Mouse (Mus musculus) neural tube, embryonic 14.5 days (tissue): ENCODE measurements around the gene Ctu1. TPM values are rescaled to one million over a fixed set of nuclear protein-coding genes. Genes with fewer than 3 reads are reported as not detected.
"Not testable (repeated sequence)": the region's sequence is repeated elsewhere in the genome, so short reads cannot be mapped to it uniquely, and the experiment has no call there.

Experiments used
- ATAC-seq: fragments of 200-750 bp; cut with Nextera tagmentation; 2 replicates; pipeline ENCODE4 v1.8.0; 2017; ENCODE audit warnings: low read depth, mild to moderate bottlenecking, moderate TSS enrichment, moderate library complexity
- H3K27ac ChIP-seq: fragments of 300-500 bp; sonication (generic); 2 replicates; pipeline ENCODE4 v1.5.1; 2014; ENCODE audit warnings: low read depth, mild to moderate bottlenecking, control low read depth, low read length, moderate library complexity, mixed read lengths
- H3K27me3 ChIP-seq: fragments of 300-500 bp; sonication (generic); 2 replicates; pipeline ENCODE4 v1.6.1; 2014; ENCODE audit warnings: low read length; ENCODE audit not compliant: control insufficient read depth, insufficient read depth
- H3K36me3 ChIP-seq: fragments of 300-500 bp; sonication (generic); 2 replicates; pipeline ENCODE4 v1.6.1; 2014; ENCODE audit warnings: low read length, mixed read lengths; ENCODE audit not compliant: control insufficient read depth, insufficient read depth
- H3K4me1 ChIP-seq: fragments of 300-500 bp; sonication (generic); 2 replicates; pipeline ENCODE4 v1.6.1; 2014; ENCODE audit warnings: low read length; ENCODE audit not compliant: control insufficient read depth, insufficient read depth
- H3K4me2 ChIP-seq: fragments of 300-500 bp; sonication (generic); 2 replicates; pipeline ENCODE4 v1.6.1; 2014; ENCODE audit warnings: mild to moderate bottlenecking, low read depth, low read length, control low read depth
- H3K4me3 ChIP-seq: fragments of 300-500 bp; sonication (generic); 2 replicates; pipeline ENCODE4 v1.5.1; 2014; ENCODE audit warnings: low read depth, low read length, control low read depth, mixed read lengths
- H3K9ac ChIP-seq: fragments of 300-500 bp; sonication (generic); replicated peaks from 2 replicates; pipeline ENCODE4 v1.6.1; 2014; ENCODE audit warnings: low read depth, mild to moderate bottlenecking, control low read depth, low read length, mixed read lengths
- H3K9me3 ChIP-seq: fragments of 300-500 bp; sonication (generic); 2 replicates; pipeline ENCODE4 v1.6.1; 2016; ENCODE audit warnings: low read length; ENCODE audit not compliant: control insufficient read depth
- WGBS: fragments of 180-500 bp; shearing (Covaris S2); extraction: QIAGEN DNeasy Blood & Tissue Kit; methylation state at CpG from one replicate; pipeline ENCODE4 v1.1.7; 2014; 5-methylcytosine and 5-hydroxymethylcytosine counted together
- polyA plus RNA-seq: library from polyadenylated mRNA; unstranded; fragments of >200 nt; fragmentation: Nextera tagmentation; extraction: Ambion mirVana; gene quantifications from 2 replicates; pipeline ENCODE4 v1.2.1, GENCODE M21; 2014

Gene Ctu1
- polyA plus RNA-seq, 1 experiment from 2014 or later = 15.0 TPM

DNA sequence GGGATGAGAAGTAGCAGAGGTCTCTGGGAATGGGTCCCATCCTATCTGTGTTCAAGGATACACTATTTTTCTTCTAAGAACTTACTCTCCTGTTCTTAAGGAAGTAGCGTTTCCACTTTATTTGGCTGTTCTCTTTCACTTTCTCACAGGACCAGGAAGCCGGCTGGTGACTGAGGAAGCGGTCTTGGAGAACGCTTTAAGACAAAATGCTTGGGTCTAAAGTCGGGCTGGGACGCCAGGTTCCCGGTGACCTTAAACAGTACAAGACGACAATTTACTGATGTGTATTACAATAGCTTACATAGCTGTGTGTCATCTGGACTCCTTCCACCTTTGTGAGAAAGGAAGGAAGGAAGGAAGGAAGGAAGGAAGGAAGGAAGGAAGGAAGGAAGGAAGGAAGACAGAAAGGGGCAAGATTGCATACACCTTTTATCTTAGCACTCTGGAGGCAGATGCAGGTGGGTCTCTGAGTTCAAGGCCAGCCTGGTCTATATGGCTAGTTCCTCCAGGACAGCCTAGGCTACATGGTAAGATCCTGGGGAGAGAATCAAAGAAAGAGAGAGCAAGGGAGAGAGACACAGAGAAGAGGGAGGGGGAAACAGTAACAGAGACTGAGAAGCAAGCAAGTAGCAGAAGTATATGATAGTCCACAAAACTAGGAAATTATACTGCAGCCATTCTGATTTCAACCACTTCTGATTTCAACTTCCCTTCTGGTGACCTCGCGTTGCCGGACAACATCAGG lies 580 bp upstream of the Ctu1 start:
- Histone ChIP-seq H3K27ac (no peak overlapping the region), H3K4me2 (peak overlapping the region; percentile 60), H3K36me3 (peaks cover 13% of the 10 kb centered on the region; the same call in 1 of the 2 replicates), H3K9ac (no peak overlapping the region), H3K9me3 (no peaks in the 10 kb centered on the region), H3K4me3 (peak overlapping the region; percentile 55), H3K4me1 (0 out of 2 replicates have a peak, but pooled peaks cover 6% of the 10 kb centered on the region), H3K27me3 (no peaks in the 10 kb centered on the region)
- WGBS = 70% methylated on average over 11 of the region's 11 CpGs
- ATAC-seq = peak; percentile 57

DNA sequence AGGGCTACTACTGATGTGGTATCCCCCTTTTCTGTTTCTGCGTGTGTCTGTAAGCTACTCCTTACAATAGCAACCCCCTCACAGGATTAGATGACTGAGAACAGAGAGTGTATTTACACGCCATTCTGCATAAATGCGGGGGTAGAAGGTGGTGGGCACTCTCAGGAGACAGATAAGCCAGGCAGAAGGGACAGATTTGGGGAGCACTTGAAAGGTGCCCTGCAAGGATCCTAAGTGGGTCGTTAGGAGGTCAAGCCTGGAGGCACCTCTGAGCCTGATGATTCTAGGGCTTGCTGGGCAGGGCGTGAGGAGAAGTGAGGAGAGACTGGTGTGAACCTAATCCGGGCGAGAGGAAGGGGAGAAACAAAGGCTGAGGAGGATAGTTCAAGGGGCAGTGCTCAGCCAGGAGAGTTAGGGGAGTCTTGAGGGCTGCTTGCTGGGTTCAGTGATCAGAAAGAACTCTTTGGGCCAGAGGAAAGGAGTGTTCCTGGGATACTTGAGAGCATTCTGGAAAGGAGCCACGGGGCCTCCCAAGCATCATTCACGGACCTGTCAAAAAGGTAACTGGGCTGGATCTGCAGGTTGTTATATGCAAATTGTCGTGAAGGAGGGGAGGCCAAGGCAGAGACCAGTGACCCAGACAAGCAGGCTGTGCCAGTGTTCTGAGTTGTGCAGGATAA lies 905 bp downstream of the Ctu1 start:
- Histone ChIP-seq H3K36me3 (peaks cover 24% of the 10 kb centered on the region; the same call in 1 of the 2 replicates), H3K9me3 (no peaks in the 10 kb centered on the region), H3K27me3 (no peaks in the 10 kb centered on the region), H3K27ac (no peak overlapping the region), H3K4me1 (0 out of 2 replicates have a peak, but pooled peaks cover 6% of the 10 kb centered on the region), H3K4me3 (peak overlapping the region; percentile 55), H3K4me2 (peak overlapping the region; percentile 60), H3K9ac (peak overlapping the region; percentile 61)
- 18% methylated on average over 10 of the region's 10 CpGs for WGBS
- ATAC-seq = peak; percentile 16; the same call in 1 of the 2 replicates

DNA sequence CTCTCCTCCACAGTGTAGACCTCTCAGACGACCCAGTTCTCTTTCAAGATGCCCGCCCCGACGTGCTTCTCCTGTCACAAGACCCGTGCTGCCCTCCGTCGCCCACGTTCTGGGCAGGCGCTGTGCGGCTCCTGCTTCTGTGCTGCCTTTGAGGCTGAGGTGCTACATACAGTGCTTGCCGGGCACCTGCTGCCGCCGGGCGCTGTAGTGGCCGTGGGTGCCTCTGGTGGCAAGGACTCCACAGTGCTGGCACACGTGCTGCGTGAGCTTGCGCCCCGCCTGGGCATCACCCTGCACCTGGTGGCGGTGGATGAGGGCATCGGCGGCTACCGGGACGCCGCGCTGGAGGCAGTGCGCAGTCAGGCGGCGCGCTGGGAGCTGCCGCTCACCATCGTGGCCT lies 3.3 kb downstream of the Ctu1 start:
- Histone ChIP-seq H3K9ac (no peak overlapping the region), H3K27me3 (no peaks in the 10 kb centered on the region), H3K4me3 (no peak overlapping the region), H3K36me3 (peaks cover 24% of the 10 kb centered on the region; the same call in 1 of the 2 replicates), H3K27ac (no peak overlapping the region), H3K4me1 (0 out of 2 replicates have a peak, but pooled peaks cover 6% of the 10 kb centered on the region), H3K4me2 (no peak overlapping the region), H3K9me3 (no peaks in the 10 kb centered on the region)
- ATAC-seq = no peak
- 93% methylated on average over 32 of the region's 32 CpGs for WGBS

DNA sequence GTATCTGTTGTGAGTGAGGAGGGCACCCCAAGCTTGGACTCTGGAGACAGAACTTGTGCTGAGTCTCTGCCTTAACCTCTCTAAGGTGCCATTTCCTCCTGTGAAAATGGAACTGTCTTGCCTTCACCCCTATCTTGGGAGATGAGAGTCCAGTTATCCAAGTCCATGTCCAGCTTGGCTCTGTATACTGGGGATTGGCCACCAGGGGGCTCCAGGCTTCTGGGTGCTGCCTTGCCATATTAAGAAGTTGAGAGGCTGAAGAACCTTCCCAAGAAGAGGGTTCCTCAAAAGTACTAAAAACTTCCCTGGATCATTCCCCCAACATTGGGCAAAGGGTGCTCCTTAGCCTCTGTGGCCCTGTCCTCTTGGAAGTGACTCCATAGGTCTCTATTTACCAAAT lies 6.7 kb downstream of the Ctu1 start:
- H3K27me3 ChIP-seq = no peaks in the 10 kb centered on the region
- no peak overlapping the region for H3K4me2 ChIP-seq
- H3K9ac ChIP-seq = no peak overlapping the region
- no peaks in the 10 kb centered on the region for H3K4me1 ChIP-seq
- H3K4me3 ChIP-seq = no peak overlapping the region
- ATAC-seq = no peak
- no peak overlapping the region for H3K27ac ChIP-seq
- peaks cover 24% of the 10 kb centered on the region; the same call in 1 of the 2 replicates for H3K36me3 ChIP-seq
- no peaks in the 10 kb centered on the region for H3K9me3 ChIP-seq

DNA sequence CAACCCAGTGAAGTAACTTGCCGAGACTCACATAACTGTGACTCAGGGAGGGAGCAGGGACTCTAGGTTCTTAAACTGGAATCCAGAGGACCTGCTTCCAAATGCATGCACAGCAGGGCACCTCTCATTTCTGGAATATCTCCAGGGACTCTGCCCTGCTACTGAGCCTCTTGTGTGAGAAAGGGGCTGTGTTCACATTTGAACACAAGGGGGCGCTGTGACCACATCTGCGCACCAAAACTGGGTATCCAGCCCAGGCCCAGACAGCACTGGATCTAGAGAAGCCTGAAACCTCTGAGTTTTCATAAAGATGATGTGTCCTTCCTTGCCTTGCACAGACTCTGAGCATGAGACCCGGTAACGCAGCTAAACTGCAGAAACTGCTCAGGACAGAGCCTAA lies 9.1 kb downstream of the Ctu1 start:
- Histone ChIP-seq H3K9me3 (no peaks in the 10 kb centered on the region), H3K9ac (no peak overlapping the region), H3K27me3 (no peaks in the 10 kb centered on the region), H3K4me1 (no peaks in the 10 kb centered on the region), H3K36me3 (peaks cover 14% of the 10 kb centered on the region; the same call in 1 of the 2 replicates), H3K4me2 (no peak overlapping the region), H3K4me3 (no peak overlapping the region), H3K27ac (no peak overlapping the region)
- 22% methylated on average over 5 of the region's 5 CpGs for WGBS
- ATAC-seq = peak; percentile 62; the same call in 1 of the 2 replicates

DNA sequence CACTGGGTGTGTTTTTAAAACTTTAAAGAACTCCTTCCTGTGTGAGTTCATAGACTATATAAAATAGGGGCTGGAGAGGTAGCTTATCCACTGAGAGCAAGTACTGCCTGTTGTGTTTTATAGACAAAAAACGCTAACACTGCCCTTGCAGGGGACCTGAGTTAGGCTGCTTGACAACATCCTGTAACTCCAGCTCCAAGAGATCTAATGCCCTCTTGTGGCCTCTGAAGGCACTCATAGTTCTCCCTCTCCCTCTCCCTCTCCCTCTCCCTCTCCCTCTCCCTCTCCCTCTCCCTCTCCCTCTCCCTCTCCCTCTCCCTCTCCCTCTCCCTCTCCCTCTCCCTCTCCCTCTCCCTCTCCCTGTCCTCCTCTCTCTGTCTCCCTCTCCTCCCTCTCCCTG lies 10.7 kb downstream of the Ctu1 start:
- not testable (repeated sequence) for H3K27ac ChIP-seq, H3K4me3 ChIP-seq, H3K4me1 ChIP-seq, H3K36me3 ChIP-seq, ATAC-seq, H3K9me3 ChIP-seq, H3K27me3 ChIP-seq, H3K4me2 ChIP-seq, H3K9ac ChIP-seq
- WGBS = 17% methylated on average over 1 of the region's 1 CpGs

DNA sequence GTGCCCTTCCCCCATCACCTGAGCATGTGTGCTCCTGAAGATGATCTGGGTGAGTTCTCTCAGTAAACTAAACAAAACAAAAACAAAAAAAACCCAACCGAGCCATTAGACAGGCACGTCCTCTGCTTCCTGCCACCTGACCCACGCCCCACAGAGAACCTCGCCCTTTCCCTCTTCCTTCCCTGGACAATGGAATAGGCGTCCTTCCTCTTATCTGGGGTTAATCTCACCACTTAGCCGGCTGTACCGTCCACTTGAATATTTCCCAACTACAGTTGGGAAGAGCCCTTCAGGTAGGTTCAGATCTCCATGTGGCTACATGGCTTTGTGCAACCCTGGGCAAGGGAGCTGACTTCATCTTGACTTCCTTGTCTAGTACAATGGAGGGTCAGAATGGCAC lies 13.3 kb downstream of the Ctu1 start:
- Histone ChIP-seq H3K9me3 (no peaks in the 10 kb centered on the region), H3K27ac (no peak overlapping the region), H3K4me1 (no peaks in the 10 kb centered on the region), H3K4me2 (no peak overlapping the region), H3K36me3 (no peaks in the 10 kb centered on the region), H3K4me3 (no peak overlapping the region), H3K9ac (no peak overlapping the region), H3K27me3 (no peaks in the 10 kb centered on the region)
- ATAC-seq = no peak
- 72% methylated on average over 7 of the region's 7 CpGs for WGBS

DNA sequence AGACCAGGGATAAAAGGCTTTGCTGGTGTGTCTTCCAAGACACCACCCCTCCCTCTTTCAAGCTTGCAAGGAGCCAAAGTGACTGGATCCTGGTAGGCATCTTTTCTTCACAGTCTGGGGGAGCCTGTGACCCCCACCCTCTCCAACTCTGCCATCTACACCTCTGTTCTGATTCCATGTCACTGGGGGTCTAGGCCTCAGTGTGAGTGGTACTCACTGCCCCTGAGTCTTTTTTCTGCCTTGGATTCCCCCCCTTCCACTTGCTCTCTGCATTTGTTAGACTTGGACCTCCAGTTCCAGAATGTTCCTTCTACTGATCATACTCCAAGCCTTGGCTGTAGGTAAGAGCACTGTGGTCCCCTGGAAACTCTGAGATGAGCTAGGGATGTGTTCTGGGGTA lies 18.3 kb downstream of the Ctu1 start, which contains the start of gene Klk14:
Gene Klk14, plus strand, starts transcription at position 301 of the 400 bp plus-strand sequence.
- Histone ChIP-seq H3K4me3 (no peak within 1 kb of the TSS), H3K4me1 (no peaks in the 10 kb centered on the region), H3K27ac (no peak within 1 kb of the TSS), H3K9ac (no peak within 1 kb of the TSS), H3K27me3 (no peaks in the 10 kb centered on the region), H3K4me2 (no peak within 1 kb of the TSS), H3K36me3 (no peaks in the 10 kb centered on the region), H3K9me3 (no peaks in the 10 kb centered on the region)
- ATAC-seq = no peak

DNA sequence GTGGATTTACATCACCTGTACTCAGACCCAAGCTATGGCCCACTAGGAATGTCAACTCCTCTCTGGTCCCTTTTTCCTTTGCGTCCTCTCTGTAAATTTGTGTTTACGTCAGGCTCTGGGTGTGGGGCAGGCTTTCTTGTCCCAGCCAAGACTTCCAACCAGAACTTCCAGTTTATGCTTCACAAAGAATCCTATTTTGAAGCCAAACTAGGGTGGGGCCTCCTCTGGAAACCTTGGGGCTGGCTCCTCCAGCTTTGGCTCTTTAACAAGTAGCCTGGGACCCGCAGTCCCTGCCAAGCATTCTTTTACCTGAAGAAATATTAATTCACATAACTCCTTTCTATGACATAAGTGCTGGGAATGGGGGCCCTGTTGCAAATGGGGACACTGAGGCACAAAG lies 38.2 kb downstream of the Ctu1 start:
- H3K9me3 ChIP-seq = no peaks in the 10 kb centered on the region
- WGBS = 93% methylated on average over 3 of the region's 3 CpGs

More for the DNA sequence above, 38.2 kb downstream of the Ctu1 start:
- Histone ChIP-seq H3K4me1 (no peaks in the 10 kb centered on the region), H3K36me3 (no peaks in the 10 kb centered on the region), H3K9ac (no peak overlapping the region), H3K4me2 (no peak overlapping the region), H3K27me3 (no peaks in the 10 kb centered on the region), H3K4me3 (no peak overlapping the region), H3K27ac (no peak overlapping the region)
- ATAC-seq = no peak
